Mouse (Mus musculus): Measurements from ENCODE around the gene Gipr. TPM values are rescaled to one million over a fixed set of nuclear protein-coding genes. Genes with fewer than 3 reads are reported as not detected.

The Gipr gene
- 0.37 and 0.56 TPM in 2 replicates for polyA plus RNA-seq (2015; fragmentation: Nextera tagmentation; extraction: Ambion mirVana)

- Histone ChIP-seq H3K4me2 (peak within 1 kb of the TSS; percentile 48), H3K27me3 (peaks cover 48% of the 10 kb centered on the region), H3K9ac (0 out of 2 replicates have a peak within 1 kb of the TSS, but pooled peaks have one; percentile 27), H3K27ac (no peak within 1 kb of the TSS), H3K4me3 (peak within 1 kb of the TSS; percentile 7; the same call in 1 of the 2 replicates), H3K9me3 (no peaks in the 10 kb centered on the region), H3K4me1 (peaks cover 25% of the 10 kb centered on the region), H3K36me3 (no peaks in the 10 kb centered on the region)
- 14% methylated on average over 14 of the region's 14 CpGs for WGBS
- no peak for ATAC-seq (ENCODE audit: insufficient number of reproducible peaks, insufficient read depth, low FRiP score, low TSS enrichment, low read depth)
Measured at GRCm38 (mm10) chr7:19165656-19166423, at the start of gene Gipr. Gene Gipr, minus strand, starts transcription at chr7:19166127.

GRCm38 (mm10) chr7:19214940-19215339 is 49.0 kb upstream of the Gipr start:
- ATAC-seq (ENCODE audit: insufficient number of reproducible peaks, insufficient read depth, low FRiP score, low TSS enrichment, low read depth): no peak
- H3K9ac ChIP-seq: no peak overlapping the region
- H3K27ac ChIP-seq: no peak overlapping the region
- peaks cover 26% of the 10 kb centered on the region for H3K27me3 ChIP-seq
- H3K36me3 ChIP-seq: no peaks in the 10 kb centered on the region
- WGBS: 60% methylated on average over 9 of the region's 9 CpGs
- no peak overlapping the region for H3K4me2 ChIP-seq
- H3K4me3 ChIP-seq: no peak overlapping the region
- H3K9me3 ChIP-seq: peaks cover 2% of the 10 kb centered on the region
- peaks cover 33% of the 10 kb centered on the region for H3K4me1 ChIP-seq

DNA sequence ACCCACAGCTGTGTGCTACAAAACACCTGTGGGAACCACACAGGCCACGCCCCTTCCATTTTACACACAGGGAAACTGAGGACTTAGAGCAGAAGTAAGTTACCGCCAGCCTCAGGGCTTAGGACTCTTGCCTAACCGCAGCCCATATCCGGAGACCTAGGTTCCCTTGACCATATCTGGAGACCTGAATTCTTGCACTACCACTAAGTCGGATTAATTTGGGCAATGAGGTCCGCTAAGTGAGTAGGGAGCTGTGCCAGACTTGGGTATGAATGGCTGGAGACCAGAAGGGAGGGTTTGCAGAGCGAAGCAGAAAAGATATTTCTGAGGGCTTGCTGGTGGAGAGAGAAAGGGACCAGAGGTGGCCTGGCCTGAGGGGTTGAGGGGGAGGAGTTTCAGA is 48.4 kb upstream of the Gipr start:
- Histone ChIP-seq H3K36me3 (no peaks in the 10 kb centered on the region), H3K4me1 (peaks cover 33% of the 10 kb centered on the region)
- WGBS: 63% methylated on average over 7 of the region's 7 CpGs

GRCm38 (mm10) chr7:19213385-19213784 is 47.5 kb upstream of the Gipr start:
- 62% methylated on average over 2 of the region's 2 CpGs for WGBS
- Histone ChIP-seq H3K36me3 (no peaks in the 10 kb centered on the region), H3K9ac (no peak overlapping the region), H3K4me1 (peaks cover 33% of the 10 kb centered on the region), H3K4me2 (peak overlapping the region; percentile 76; the same call in 1 of the 2 replicates), H3K27me3 (peaks cover 26% of the 10 kb centered on the region), H3K9me3 (peaks cover 4% of the 10 kb centered on the region), H3K27ac (no peak overlapping the region), H3K4me3 (0 out of 2 replicates have a peak overlapping the region, but pooled peaks have one; percentile 52)
- no peak for ATAC-seq (ENCODE audit: insufficient number of reproducible peaks, insufficient read depth, low FRiP score, low TSS enrichment, low read depth)

More for the DNA sequence above, 48.4 kb upstream of the Gipr start:
- ATAC-seq (ENCODE audit: insufficient number of reproducible peaks, insufficient read depth, low FRiP score, low TSS enrichment, low read depth): no peak
- H3K4me3 ChIP-seq: no peak overlapping the region
- H3K4me2 ChIP-seq: no peak overlapping the region
- no peak overlapping the region for H3K9ac ChIP-seq
- H3K27me3 ChIP-seq: peaks cover 26% of the 10 kb centered on the region
- H3K27ac ChIP-seq: no peak overlapping the region
- peaks cover 4% of the 10 kb centered on the region for H3K9me3 ChIP-seq

DNA sequence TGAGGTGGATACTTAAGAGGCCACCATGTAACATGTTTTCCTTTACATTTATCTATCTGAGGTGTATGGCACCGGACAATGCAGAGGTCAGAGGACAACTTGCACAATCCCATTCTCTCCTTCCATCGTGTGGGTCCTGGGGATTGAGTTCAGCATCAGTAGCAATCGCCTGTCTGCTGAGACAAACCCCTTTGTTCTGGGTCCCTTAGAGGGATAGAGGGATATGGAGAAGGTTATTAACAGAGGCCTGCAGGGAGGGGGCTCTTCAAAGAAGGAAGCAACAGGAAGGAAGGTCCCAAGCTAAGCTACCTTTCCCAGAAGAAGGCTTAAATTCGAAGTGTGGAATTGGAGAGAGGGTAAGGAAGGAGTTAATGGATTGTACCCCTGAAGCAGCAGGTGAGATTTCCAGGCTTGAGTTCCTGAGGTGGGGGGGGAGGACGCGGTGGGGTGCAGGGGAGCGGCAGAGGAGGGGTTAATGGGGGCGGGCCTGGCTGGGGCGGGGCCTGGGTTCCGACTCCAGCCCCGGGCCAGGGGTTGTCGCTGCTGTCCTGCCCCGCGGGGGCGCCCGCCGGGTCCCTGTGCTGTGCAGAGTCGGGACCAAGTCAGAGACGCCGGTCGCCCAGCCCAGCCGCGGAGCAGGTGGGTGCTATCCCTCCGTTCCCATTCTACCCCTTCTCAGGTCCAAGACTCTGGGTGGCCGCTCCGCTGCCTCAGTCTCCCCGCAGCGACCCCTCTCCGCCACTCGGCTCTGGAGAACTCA is 46.2 kb upstream of the Gipr start, which contains the start of gene Gpr4:
Gpr4 (plus strand) TSS at position 543 of the 760 bp plus-strand sequence.
- Histone ChIP-seq H3K4me2 (peak within 1 kb of the TSS; percentile 76), H3K27ac (no peak within 1 kb of the TSS), H3K9ac (peak within 1 kb of the TSS; percentile 66), H3K27me3 (peaks cover 26% of the 10 kb centered on the region), H3K4me1 (peaks cover 26% of the 10 kb centered on the region; the same call in 1 of the 2 replicates), H3K4me3 (peak within 1 kb of the TSS; percentile 52), H3K9me3 (peaks cover 4% of the 10 kb centered on the region), H3K36me3 (no peaks in the 10 kb centered on the region)
- no peak for ATAC-seq (ENCODE audit: insufficient number of reproducible peaks, insufficient read depth, low FRiP score, low TSS enrichment, low read depth)
- 2% methylated on average over 29 of the region's 30 CpGs for WGBS

DNA sequence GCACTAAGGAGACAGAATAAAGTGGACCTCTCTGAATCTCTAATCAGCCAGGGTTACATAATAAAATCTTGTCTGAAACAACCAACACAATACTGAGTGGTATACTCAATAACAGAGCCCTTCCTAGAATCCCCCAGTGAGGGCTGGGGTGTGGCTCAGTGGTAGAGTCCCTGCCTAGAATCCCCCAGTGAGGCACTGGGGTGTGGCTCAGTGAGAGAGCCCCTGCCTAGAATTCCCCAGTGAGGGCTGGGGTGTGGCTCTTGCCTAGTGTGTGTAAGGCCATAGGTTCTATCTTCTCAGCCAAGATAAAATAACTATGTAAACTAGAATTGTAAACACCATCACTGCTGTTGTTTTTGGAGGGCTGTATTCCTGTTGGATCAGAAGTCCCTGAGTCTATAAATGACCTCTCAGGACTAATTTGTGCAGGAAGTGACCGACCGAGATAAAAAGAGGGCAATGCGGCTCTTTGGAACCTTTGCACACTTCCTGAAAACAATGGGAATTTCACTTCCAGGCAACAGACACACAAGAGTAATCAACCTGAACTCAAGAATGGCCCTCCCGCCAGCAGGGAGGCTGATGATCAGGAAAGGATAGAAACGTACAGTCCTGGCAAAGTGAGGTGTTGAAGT is 45.2 kb upstream of the Gipr start:
- no peak overlapping the region for H3K4me3 ChIP-seq
- peaks cover 4% of the 10 kb centered on the region for H3K9me3 ChIP-seq
- peaks cover 26% of the 10 kb centered on the region; the same call in 1 of the 2 replicates for H3K4me1 ChIP-seq
- peaks cover 26% of the 10 kb centered on the region for H3K27me3 ChIP-seq
- no peak overlapping the region for H3K27ac ChIP-seq
- ATAC-seq (ENCODE audit: insufficient number of reproducible peaks, insufficient read depth, low FRiP score, low TSS enrichment, low read depth): no peak
- H3K9ac ChIP-seq: no peak overlapping the region
- peaks cover under 1% of the 10 kb centered on the region for H3K36me3 ChIP-seq
- no peak overlapping the region for H3K4me2 ChIP-seq
- 68% methylated on average over 5 of the region's 5 CpGs for WGBS

DNA sequence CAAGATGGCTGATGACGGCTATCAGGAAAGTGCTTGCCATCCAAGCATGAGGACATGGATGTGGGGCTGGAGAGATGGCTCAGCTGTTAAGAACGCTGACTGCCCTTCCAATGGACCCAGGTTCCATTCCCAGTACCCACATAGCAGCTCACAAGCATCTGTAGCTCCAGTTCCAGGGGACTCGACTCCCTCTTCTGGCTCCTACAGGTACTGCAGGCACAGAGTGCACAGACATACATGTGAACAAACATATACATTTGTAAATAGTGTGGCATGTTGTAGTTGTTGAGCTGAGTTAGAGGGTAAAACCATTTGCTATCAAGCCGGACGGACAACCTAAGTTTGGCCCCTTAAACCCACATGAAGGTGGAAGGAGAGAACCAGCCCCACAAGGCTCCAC is 44.1 kb upstream of the Gipr start:
- H3K27ac ChIP-seq: no peak overlapping the region
- no peak for ATAC-seq (ENCODE audit: insufficient number of reproducible peaks, insufficient read depth, low FRiP score, low TSS enrichment, low read depth)

DNA sequence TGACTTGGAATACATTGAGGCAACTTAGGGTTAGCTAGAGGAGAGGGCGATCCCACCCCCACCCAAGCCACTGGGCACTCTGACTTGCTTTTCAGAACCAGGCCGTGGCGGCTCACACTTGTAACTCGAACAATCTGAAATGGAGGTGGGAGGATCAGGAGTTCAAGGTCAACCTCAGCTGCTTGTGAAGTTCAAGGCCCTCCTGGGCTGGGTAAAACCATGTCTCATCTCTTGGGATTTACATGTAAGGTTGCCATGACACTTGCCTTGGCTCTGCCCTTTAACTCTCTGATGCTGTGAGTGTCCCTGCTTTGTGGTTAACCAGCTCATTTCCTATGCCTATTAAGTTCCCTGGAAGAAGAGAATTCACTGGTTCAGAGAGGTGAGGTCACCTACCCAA is 43.6 kb upstream of the Gipr start:
- no peak overlapping the region for H3K4me2 ChIP-seq
- WGBS: 79% methylated on average over 4 of the region's 4 CpGs
- peaks cover 26% of the 10 kb centered on the region for H3K27me3 ChIP-seq
- no peak overlapping the region for H3K4me3 ChIP-seq
- H3K4me1 ChIP-seq: peaks cover 17% of the 10 kb centered on the region; the same call in 1 of the 2 replicates
- no peak overlapping the region for H3K9ac ChIP-seq
- no peak for ATAC-seq (ENCODE audit: insufficient number of reproducible peaks, insufficient read depth, low FRiP score, low TSS enrichment, low read depth)
- peaks cover 17% of the 10 kb centered on the region for H3K36me3 ChIP-seq
- H3K27ac ChIP-seq: no peak overlapping the region
- H3K9me3 ChIP-seq: peaks cover 4% of the 10 kb centered on the region

More for the DNA sequence above, 44.1 kb upstream of the Gipr start:
- peaks cover 12% of the 10 kb centered on the region for H3K36me3 ChIP-seq
- H3K4me3 ChIP-seq: no peak overlapping the region
- H3K4me1 ChIP-seq: peaks cover 21% of the 10 kb centered on the region; the same call in 1 of the 2 replicates
- peaks cover 26% of the 10 kb centered on the region for H3K27me3 ChIP-seq
- no peak overlapping the region for H3K9ac ChIP-seq
- 91% methylated on average over 5 of the region's 5 CpGs for WGBS
- H3K9me3 ChIP-seq: peaks cover 4% of the 10 kb centered on the region
- no peak overlapping the region for H3K4me2 ChIP-seq

GRCm38 (mm10) chr7:19208944-19209472 is 43.1 kb upstream of the Gipr start:
- peaks cover 22% of the 10 kb centered on the region for H3K36me3 ChIP-seq
- 50% methylated on average over 7 of the region's 7 CpGs for WGBS
- H3K27me3 ChIP-seq: peaks cover 22% of the 10 kb centered on the region
- peaks cover 14% of the 10 kb centered on the region; the same call in 1 of the 2 replicates for H3K4me1 ChIP-seq
- no peak for ATAC-seq (ENCODE audit: insufficient number of reproducible peaks, insufficient read depth, low FRiP score, low TSS enrichment, low read depth)
- no peak overlapping the region for H3K9ac ChIP-seq
- no peak overlapping the region for H3K4me2 ChIP-seq
- no peak overlapping the region for H3K4me3 ChIP-seq
- H3K9me3 ChIP-seq: peaks cover 4% of the 10 kb centered on the region
- no peak overlapping the region for H3K27ac ChIP-seq

DNA sequence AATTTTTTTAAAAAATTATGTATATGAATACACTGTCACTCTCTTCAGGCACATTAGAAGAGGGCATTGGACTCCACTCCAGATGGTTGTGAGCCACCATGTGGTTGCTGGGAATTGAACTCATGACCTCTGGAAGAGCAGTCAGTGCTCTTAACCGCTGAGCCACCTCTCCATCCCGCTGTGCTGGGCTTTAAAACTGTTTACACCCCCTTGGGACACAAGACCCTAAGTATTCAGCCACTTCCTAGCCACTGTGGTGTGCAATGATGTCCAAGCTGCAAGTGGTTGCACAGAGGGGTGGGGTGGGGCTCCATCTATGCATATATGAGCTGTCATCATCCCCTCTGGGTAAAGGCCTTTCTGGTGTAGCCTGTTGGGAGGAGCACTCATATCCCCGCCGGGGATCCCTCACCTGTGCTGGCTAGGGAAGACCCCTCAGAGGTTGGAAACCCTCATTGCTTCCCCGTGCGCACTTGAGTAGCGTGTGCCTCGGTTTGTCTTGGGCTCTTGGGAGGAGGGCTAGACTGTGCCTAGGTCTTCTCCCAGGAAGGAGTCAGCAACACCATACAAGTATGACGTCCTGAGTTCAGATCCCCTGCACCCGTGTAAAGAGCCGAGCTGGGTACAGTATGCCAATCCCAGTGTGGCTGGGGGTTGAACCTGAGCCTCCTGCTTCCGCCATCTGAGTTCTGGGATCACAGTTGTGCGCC is 42.4 kb upstream of the Gipr start:
- H3K4me2 ChIP-seq: no peak overlapping the region
- H3K27ac ChIP-seq: no peak overlapping the region
- ATAC-seq (ENCODE audit: insufficient number of reproducible peaks, insufficient read depth, low FRiP score, low TSS enrichment, low read depth): no peak
- H3K4me1 ChIP-seq: peaks cover 13% of the 10 kb centered on the region; the same call in 1 of the 2 replicates
- H3K36me3 ChIP-seq: peaks cover 27% of the 10 kb centered on the region
- no peak overlapping the region for H3K9ac ChIP-seq
- H3K9me3 ChIP-seq: peaks cover 4% of the 10 kb centered on the region
- H3K4me3 ChIP-seq: no peak overlapping the region
- peaks cover 18% of the 10 kb centered on the region for H3K27me3 ChIP-seq
- WGBS: 78% methylated on average over 13 of the region's 13 CpGs
